Mouse (Mus musculus): ENCODE measurements at regions not wholly inside any gene's neighbourhood (a gene's known extent, or its start where the extent isn't known, plus 50 kb on each side); places are given as distances from the start of the nearest gene placed in this dataset.

DNA sequence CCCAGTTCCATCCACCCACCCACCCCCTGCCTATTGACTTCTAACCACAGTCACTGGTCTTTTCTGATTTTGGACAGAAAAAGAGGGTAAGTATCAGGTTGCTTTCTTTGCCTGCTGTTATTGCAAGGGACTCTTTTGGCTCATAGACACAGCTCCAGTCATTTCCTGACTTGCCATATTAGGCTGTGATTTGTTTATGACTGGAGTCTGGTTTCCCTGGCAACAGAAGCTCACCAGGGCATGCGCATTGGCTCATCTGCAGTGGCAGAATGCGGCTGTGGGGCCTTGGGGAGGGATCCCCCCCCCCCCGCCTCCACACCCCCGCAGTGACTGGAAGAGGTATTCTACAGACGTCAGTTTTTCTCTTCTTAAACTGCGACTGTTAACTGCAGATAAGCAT, 65.9 kb downstream of the Cdr1 start:
- 22% methylated on average over 5 of the region's 6 CpGs for WGBS
- Histone ChIP-seq H3K27me3 (replicated peaks; ENCODE audit: control insufficient read depth, insufficient read depth, low read length) (no peaks in the 10 kb centered on the region), H3K4me1 (replicated peaks; ENCODE audit: control insufficient read depth, insufficient read depth, low read length) (no peaks in the 10 kb centered on the region), H3K9me3 (ENCODE audit: control insufficient read depth, low read length) (no peaks in the 10 kb centered on the region), H3K9ac (ENCODE audit: low read length) (no peak overlapping the region), H3K27ac (ENCODE audit: low read depth) (no peak overlapping the region), H3K4me3 (ENCODE audit: low read depth, low read length) (no peak overlapping the region), H3K36me3 (ENCODE audit: control insufficient read depth, insufficient read depth, low read length) (no peaks in the 10 kb centered on the region), H3K4me2 (ENCODE audit: low read length) (0 out of 2 replicates have a peak overlapping the region, but pooled peaks have one; percentile 32)
- peak; percentile 51 for DNase-seq (ENCODE audit: low spot score)
- ATAC-seq (replicated peaks; ENCODE audit: low FRiP score, low TSS enrichment, low read depth) = no peak

GRCm38 (mm10) chrX:61117368-61117767, 68.0 kb downstream of the Cdr1 start:
- H3K27me3 ChIP-seq (replicated peaks; ENCODE audit: control insufficient read depth, insufficient read depth, low read length) = no peaks in the 10 kb centered on the region

GRCm38 (mm10) chrX:61116010-61116447, 69.3 kb downstream of the Cdr1 start:
- Histone ChIP-seq H3K4me3 (ENCODE audit: low read depth, low read length) (peak overlapping the region; percentile 6; the same call in 1 of the 2 replicates), H3K36me3 (ENCODE audit: control insufficient read depth, insufficient read depth, low read length) (no peaks in the 10 kb centered on the region), H3K9me3 (ENCODE audit: control insufficient read depth, low read length) (no peaks in the 10 kb centered on the region), H3K9ac (ENCODE audit: low read length) (no peak overlapping the region), H3K4me1 (replicated peaks; ENCODE audit: control insufficient read depth, insufficient read depth, low read length) (no peaks in the 10 kb centered on the region), H3K27ac (ENCODE audit: low read depth) (no peak overlapping the region), H3K4me2 (ENCODE audit: low read length) (peak overlapping the region; percentile 35), H3K27me3 (replicated peaks; ENCODE audit: control insufficient read depth, insufficient read depth, low read length) (no peaks in the 10 kb centered on the region)
- no peak for DNase-seq (ENCODE audit: low spot score)
- ATAC-seq (replicated peaks; ENCODE audit: low FRiP score, low TSS enrichment, low read depth) = no peak
- WGBS = 23% methylated on average over 10 of the region's 10 CpGs

More at GRCm38 (mm10) chrX:61117368-61117767, 68.0 kb downstream of the Cdr1 start:
- H3K36me3 ChIP-seq (ENCODE audit: control insufficient read depth, insufficient read depth, low read length) = no peaks in the 10 kb centered on the region
- no peaks in the 10 kb centered on the region for H3K4me1 ChIP-seq (replicated peaks; ENCODE audit: control insufficient read depth, insufficient read depth, low read length)
- H3K9ac ChIP-seq (ENCODE audit: low read length) = no peak overlapping the region
- no peak overlapping the region for H3K4me3 ChIP-seq (ENCODE audit: low read depth, low read length)
- H3K9me3 ChIP-seq (ENCODE audit: control insufficient read depth, low read length) = no peaks in the 10 kb centered on the region
- ATAC-seq (replicated peaks; ENCODE audit: low FRiP score, low TSS enrichment, low read depth) (no peak), DNase-seq (ENCODE audit: low spot score) (no peak)
- WGBS = 91% methylated on average over 4 of the region's 4 CpGs
- H3K4me2 ChIP-seq (ENCODE audit: low read length) = no peak overlapping the region
- H3K27ac ChIP-seq (ENCODE audit: low read depth) = no peak overlapping the region

All from intestine, embryonic 14.5 days (tissue).